Mouse (Mus musculus): ENCODE measurements around the gene Anks1.

DNA sequence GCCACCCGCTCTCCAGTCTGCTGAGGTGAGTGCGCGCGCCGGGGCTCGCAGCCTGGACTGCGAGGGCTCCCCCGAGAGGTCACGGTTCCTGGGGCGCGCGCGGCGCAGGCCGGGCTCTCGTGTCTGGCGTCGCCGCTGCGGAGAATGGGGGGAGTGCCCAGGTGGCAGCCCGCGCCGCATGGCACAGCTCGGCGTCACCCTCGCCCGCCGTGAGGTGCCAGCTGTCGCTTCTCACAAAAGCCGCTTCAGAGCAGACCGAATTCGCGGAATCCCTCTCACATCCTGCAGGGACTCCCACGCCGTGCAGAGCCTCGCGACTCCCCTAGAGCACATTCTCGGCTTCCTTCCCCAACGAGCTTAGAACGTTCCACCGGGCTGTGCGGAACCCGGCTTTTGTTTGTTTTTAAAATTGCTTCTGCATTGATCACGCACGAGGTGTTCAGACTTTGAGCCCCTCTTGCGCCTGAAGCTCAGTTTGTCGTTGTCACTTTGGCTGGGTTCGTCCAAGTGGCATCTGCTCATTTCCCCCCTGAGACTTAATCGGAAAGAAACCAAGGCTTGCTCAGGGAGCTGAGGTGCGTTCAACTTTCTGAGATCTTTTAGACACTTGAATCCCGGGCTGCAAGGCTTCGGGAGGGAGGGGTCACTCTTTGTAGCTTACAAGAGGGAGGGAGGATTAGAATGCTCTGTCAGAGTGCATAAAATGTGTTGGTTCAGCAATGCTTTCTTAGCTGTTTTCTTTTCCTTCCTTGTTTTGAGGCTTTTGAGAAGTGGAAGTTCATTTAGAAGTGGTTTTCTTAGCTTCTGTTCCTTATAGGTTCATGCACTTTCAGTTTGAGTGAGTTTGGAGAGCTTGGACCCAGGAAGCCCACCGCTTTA is 755 bp downstream of the Anks1 start, which contains the start of gene Taf11:
- no peak for TF ChIP-seq GATA1 (IDR thresholded peaks at IDR 0.05; ENCODE audit: borderline replicate concordance, low read length)
- TF ChIP-seq FLI1 (IDR thresholded peaks at IDR 0.05; ENCODE audit: low read length): no peak

Data from megakaryocyte, embryonic 14.5 days (primary cell).